Mouse (Mus musculus) myocyte (in vitro differentiated cells): Measurements from ENCODE around the gene Tnk1.
A peak's percentile ranks its signal among the peaks of the same experiment; 100 is the strongest.

Experiments
- CEBPB ChIP-seq: IDR thresholded peaks from 2 replicates; pipeline ENCODE4 v1.6.1; 2011; ENCODE audit warnings: mild to moderate bottlenecking, moderate library complexity; ENCODE audit not compliant: poor library complexity, insufficient read depth, severe bottlenecking
- E2F4 ChIP-seq: IDR thresholded peaks from one replicate; pipeline ENCODE4 v1.6.1; 2011; ENCODE audit warnings: mild to moderate bottlenecking, control low read depth, moderate library complexity; ENCODE audit not compliant: insufficient read depth
- MAX ChIP-seq: IDR thresholded peaks from one replicate; pipeline ENCODE4 v1.6.1; 2011; ENCODE audit warnings: low read depth, mild to moderate bottlenecking, control low read depth
- MYOD1 ChIP-seq, 3 experiments: IDR thresholded peaks; one replicate each; pipeline ENCODE4 v1.6.1; 2011; ENCODE audit warnings: control low read depth in 2 of 3, low read depth in 2 of 3, mild to moderate bottlenecking in 2 of 3, moderate library complexity in 1 of 3; ENCODE audit not compliant: insufficient read length in 2 of 3, control insufficient read depth in 1 of 3
- MYOG ChIP-seq, 3 experiments: IDR thresholded peaks; one replicate each; pipeline ENCODE4 v1.6.1; 2011; ENCODE audit warnings: control low read depth in 2 of 3, low read depth in 2 of 3, mild to moderate bottlenecking in 2 of 3; ENCODE audit not compliant: insufficient read length in 2 of 3, control insufficient read depth in 1 of 3, insufficient read depth in 1 of 3
- POLR2A ChIP-seq: IDR thresholded peaks from one replicate; pipeline ENCODE4 v1.6.1; 2011; ENCODE audit warnings: low read depth, mild to moderate bottlenecking, control low read depth, moderate library complexity; ENCODE audit not compliant: insufficient read length
- POLR2AphosphoS2 ChIP-seq: IDR thresholded peaks from one replicate; pipeline ENCODE4 v1.6.1; 2011; ENCODE audit warnings: low read depth, control low read depth; ENCODE audit not compliant: insufficient read length
- SRF ChIP-seq: IDR thresholded peaks from one replicate; pipeline ENCODE4 v1.6.1; 2011; ENCODE audit warnings: low read depth; ENCODE audit not compliant: control insufficient read depth, insufficient read length
- TCF12 ChIP-seq: IDR thresholded peaks from one replicate; pipeline ENCODE4 v1.6.1; 2011; ENCODE audit warnings: mild to moderate bottlenecking, control low read depth; ENCODE audit not compliant: poor library complexity, insufficient read depth, severe bottlenecking
- TCF3 ChIP-seq: IDR thresholded peaks from one replicate; pipeline ENCODE4 v1.6.1; 2011; ENCODE audit warnings: low read depth, control low read depth; ENCODE audit not compliant: insufficient read length
- USF1 ChIP-seq: IDR thresholded peaks from one replicate; pipeline ENCODE4 v1.6.1; 2011; ENCODE audit warnings: low read depth, mild to moderate bottlenecking, control low read depth, moderate library complexity

GRCm38 (mm10) chr11:69900471-69901405, 42.2 kb upstream of the Tnk1 start, which contains the start of the genes 2810408A11Rik and Neurl4:
- TF ChIP-seq TCF12 (no peak), TCF3 (no peak), POLR2AphosphoS2 (peak; percentile 93), POLR2A (peak; percentile 69), MAX (no peak), E2F4 (peak; percentile 58), MYOG (IDR thresholded peaks at IDR 0.05; ENCODE audit: control insufficient read depth in 1 of 3, insufficient read depth in 1 of 3, insufficient read length in 2 of 3, low read depth in 2 of 3) (no peak), USF1 (no peak), CEBPB (peak; percentile 66; the same call in 1 of the 2 replicates), MYOD1 (IDR thresholded peaks at IDR 0.05; ENCODE audit: control insufficient read depth in 1 of 3, insufficient read length in 2 of 3, low read depth in 2 of 3) (no peak), SRF (no peak)
